Mouse (Mus musculus) right cerebral cortex, postnatal 36 days (tissue): ENCODE results near the gene Edc4.
A peak's percentile ranks its signal among the peaks of the same experiment; 100 is the strongest.
"Not testable (repeated sequence)": the region's sequence is repeated elsewhere in the genome, so short reads cannot be mapped to it uniquely, and the experiment has no call there.

Experiments
- DNase-seq, 2 experiments: peaks; one replicate each; pipeline ENCODE4 v3.0.0; 2022; ENCODE audit warnings: low spot score in 2 of 2, mixed read lengths in 1 of 2

Gene Edc4

DNA sequence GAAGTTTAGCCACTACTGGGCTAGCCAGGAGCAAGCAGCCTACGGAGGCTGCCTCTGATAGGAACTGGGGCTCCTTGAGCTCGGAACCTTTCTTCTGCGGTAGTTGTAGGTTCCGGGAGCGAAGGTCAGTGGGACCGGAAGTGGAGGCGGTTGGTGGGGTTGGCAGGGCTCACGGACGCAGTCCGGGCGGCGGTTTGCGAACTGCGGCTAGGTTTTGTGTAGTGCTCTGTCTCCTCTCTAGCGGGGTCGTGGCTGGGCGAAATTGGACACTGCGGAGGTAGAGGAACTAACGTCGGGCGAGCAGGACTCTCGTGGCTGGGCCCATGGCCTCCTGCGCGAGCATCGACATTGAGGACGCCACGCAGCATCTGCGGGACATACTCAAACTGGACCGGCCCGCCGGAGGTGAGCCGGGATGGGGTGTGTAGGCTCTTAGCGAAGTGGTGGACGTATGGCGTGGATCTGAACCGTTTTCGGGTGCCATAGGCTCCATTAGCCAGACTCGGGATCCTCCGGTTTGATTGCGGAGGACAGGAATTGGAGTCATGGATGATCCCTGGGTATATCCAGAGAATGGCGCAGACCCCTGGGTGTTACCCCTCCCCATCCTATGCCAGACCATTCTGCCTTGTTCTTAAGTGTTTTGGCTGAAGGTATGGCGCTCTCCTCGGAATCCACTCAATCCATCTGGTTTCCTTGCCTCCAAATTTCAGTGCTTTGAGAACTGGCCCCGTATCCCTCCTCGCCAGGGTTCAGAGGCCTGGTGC lies at the start of gene Edc4:
Edc4 (plus strand) TSS at position 128 of the 767 bp plus-strand sequence.
- peak; percentile 58 to 67 for DNase-seq

GRCm38 (mm10) chr8:105833740-105834139 lies 46.9 kb upstream of the Edc4 start:
- not testable (repeated sequence) for DNase-seq

- peak; percentile 34 for DNase-seq
Measured at GRCm38 (mm10) chr8:105835318-105835717, 45.4 kb upstream of the Edc4 start.

DNA sequence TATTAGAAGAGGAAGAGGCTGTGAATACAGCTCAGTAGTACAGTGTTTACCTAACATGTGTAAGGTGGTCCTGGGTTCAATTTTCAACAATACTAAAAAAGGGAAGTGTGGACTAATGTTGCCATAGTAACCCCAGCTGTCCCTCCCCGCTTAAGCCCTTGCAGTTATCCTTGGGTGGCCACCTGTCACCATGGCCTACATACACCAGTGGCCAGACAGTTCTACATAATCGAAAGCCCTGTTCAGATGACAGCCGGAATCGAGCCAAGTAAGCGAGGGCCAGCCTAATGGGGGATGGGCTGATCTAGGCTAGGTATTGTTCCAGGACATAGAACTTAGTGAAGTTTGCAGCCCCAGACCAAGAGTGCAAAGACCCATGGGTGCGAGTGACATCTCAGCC lies 43.7 kb upstream of the Edc4 start:
- no peak for DNase-seq

DNA sequence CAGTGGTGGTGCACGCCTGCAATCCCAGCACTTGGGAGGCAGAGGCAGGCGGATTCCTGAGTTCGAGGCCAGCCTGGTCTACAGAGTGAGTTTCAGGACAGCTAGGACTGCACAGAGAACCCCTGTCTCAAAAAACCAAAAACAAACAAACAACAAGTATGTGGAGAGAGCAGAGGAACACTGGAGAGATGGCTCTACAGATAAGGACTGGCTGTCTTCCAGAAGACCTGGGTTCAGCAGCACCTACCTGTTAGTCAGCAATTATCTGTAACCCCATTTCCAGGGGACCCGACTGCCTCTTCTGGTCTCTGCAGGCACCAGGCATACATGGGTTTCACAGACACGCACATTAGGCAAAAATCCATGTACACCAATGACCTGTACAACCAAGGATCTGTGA lies 41.5 kb upstream of the Edc4 start:
- DNase-seq = no peak

DNA sequence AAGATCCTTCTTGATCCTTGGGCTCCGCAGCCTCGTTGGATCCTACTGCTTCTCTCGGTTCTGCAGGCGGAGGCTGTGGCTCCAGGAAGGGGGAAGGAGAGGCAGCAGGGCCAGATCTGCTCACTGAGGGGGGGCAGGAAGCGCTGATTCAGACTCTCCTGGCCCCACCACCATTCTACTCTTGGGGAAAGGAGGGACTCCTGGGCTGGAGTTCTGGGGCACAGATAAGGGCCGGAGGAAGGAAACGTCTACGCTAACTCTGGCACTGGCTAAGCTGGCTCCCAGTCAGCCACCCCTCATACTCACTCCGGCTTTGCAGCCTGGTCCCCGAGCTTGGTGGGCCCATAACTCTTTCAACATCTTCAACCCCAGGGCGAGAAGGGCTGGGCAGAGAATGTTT lies 34.0 kb upstream of the Edc4 start:
- no peak for DNase-seq

GRCm38 (mm10) chr8:105850014-105850413 lies 30.7 kb upstream of the Edc4 start:
- DNase-seq = no peak

DNA sequence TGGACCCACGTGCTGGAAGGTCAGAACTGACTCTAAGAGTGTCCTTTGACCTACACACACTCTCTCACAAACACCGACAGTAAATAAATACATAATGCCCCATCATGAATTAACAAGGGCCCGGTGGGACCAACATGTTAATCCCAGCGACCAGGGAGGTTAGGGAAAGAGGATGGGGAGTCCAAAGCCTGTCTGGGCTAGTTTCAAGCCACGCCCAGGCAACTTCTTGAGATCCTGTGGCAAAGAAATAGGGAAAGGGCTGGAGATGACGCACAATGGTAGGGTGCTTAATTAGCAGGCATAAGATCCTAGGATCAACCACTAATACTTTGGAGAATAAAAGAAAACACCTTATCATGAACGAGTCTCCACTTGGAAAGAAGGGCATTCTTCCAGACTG lies 30.1 kb upstream of the Edc4 start:
- no peak for DNase-seq

- DNase-seq = peak; percentile 85 to 87
Measured at GRCm38 (mm10) chr8:105851651-105852143, 29.0 kb upstream of the Edc4 start.

- no peak for DNase-seq
Measured at GRCm38 (mm10) chr8:105852146-105852729, 28.4 kb upstream of the Edc4 start.

GRCm38 (mm10) chr8:105853178-105853577 lies 27.5 kb upstream of the Edc4 start, which contains the start of gene Cenpt:
Gene Cenpt, minus strand, starts transcription at chr8:105853278.
- DNase-seq = no peak

- no peak for DNase-seq
Measured at GRCm38 (mm10) chr8:105854303-105854702, 26.4 kb upstream of the Edc4 start.

DNA sequence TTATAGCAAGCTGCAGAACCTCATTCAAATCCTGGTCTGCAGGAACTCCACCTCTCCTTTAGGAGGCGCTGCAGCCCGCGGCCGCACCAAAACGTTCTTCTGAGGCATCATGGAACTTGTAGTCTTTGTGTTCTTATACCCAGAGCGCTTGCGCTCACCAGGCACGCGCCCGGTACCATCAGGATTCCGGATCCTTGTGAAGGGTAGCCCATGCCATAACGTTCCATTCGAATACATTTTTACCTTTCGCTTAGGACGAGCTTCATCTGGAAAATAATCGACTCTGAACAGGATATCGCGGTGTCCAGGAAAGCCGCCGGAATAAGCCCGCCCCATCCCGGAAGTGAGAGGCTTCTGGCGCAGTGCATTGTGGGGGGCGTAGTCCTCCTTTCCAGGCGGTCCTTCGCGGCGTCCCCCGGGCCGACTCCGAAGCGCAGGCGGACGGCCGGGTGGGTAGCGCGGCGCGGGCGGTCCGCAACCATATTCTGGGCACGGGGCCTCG lies 25.9 kb upstream of the Edc4 start, which contains the start of gene Thap11:
Thap11 (plus strand) TSS at position 418 of the 502 bp plus-strand sequence.
- peak; percentile 84 to 88 for DNase-seq

DNA sequence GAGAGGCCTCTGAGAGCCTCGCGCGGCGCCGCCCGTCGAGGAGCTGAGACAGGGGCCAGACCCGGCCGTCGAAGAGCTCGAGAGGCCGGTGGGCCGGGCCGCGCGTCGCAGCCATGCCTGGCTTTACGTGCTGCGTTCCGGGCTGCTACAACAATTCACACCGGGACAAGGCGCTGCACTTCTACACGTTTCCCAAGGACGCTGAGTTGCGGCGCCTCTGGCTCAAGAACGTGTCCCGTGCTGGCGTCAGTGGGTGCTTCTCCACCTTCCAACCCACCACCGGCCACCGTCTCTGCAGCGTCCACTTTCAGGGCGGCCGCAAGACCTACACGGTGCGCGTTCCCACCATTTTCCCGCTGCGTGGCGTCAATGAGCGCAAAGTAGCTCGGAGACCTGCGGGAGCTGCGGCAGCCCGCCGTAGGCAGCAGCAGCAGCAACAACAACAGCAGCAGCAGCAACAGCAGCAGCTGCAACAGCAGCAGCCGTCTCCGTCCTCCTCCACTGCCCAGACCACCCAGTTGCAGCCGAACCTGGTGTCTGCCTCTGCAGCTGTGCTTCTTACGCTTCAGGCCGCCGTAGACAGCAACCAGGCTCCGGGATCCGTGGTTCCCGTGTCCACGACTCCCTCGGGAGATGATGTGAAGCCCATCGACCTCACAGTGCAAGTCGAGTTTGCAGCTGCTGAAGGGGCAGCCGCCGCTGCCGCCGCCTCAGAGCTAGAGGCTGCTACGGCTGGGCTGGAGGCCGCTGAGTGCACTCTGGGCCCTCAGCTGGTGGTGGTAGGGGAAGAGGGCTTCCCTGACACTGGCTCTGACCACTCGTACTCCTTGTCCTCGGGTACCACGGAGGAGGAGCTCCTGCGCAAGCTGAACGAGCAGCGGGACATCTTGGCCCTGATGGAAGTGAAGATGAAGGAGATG lies 25.2 kb upstream of the Edc4 start:
- peak; percentile 44 to 49 for DNase-seq

DNA sequence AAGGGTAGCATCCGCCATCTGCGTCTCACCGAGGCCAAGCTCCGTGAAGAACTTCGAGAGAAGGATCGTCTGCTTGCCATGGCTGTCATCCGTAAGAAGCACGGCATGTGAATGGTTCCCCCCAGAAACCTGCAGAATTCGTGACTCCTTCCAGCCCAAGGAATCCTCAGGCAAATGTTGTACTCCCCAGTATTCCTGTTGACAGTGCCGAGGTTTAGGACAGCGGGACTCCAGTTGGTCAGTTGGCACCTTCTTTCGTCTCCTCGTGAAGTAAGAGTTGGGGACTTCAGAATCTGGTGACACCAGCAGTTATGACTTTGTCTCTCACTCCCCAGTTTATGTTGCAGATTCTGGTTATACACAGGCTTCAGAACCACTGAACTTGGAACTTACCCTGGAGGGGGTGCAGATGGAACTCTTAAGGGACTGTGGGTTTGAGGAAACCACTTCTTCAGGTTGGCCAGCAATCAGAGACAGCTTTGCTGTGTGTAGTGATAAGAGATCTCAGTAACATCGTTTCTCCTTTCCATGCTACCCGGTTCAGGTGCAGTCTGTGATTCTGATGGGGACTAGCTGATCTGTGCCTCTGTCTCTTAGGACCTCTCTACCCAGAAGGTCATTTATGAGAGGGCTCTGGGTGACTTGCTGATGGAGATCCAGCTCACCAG lies 24.4 kb upstream of the Edc4 start:
- DNase-seq = no peak

DNA sequence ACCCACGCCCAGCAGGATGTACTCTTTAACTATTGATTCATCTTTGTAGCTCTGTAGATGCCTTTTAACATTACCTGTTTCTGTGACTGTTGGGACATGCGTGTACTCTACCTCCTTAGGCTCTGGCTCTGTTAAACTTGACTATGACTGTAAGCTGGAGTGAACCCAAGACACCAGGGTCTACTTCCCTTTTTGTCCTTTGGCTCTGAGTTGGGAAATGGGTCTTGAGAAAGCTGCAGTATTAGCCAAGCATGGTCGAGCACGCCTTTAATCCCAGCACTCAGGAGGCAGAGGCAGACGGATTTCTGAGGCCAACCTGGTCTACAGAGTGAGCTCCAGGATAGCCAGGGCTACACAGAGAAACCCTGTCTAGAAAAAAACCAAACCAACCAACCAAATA lies 22.2 kb upstream of the Edc4 start:
- no peak for DNase-seq

DNA sequence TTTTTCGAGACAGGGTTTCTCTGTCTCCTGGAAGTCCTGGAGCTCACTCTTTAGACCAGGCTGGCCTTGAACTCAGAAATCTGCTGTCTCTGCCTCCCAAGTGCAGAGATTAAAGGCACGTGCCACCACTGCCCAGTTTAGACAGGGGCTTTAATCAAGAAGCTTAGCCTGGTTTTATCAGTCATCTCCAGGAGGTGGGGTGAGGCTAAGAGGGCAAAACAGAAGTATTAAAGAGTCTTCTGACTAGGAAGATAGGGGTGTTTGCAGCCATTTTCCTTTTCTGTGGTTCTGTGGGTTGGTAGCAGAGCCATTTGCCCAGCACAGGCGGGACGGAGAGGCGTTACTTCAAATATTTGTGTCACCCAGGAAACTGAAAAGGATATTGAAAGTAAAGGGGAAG lies 21.4 kb upstream of the Edc4 start:
- DNase-seq = no peak

DNA sequence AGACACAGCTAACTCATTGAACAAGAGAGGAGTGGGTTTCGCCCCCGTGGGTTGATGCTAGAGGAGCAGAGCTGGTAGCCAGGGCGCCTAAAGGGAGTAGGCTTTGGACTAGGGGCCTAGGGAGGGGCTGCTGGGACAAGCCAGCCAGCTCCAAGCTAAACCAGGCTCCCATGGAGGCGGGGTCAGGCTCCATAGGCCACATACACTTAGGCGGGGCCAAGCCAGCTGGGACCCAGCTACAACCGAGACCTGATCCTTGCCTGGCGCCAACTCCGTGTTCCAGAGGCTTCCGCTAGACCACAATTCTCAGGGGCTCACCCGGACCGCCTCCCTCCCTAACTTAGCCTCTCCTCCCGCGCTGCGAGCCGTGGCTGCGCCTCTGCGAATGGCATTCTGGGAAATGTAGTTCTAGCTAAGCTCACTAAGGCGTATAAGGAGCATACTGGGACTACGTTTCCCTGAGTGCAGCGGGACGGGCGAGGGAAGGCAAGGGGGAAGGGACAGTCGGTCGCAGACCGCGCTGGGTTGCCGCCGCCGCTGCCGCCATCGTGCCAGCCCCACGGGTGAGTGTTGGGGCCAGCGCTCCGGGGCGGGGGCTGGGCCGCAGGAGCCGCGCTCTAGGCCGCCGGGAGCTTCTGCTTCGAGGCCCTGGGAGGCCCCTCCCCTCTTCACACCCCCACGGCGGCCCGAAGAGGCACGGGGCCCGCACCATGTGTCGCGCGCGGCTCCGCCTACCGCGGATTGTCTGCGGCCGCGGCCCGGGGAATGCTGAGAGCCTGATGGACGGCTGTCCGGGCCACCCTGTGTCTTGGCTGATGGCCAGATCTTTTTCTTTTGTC lies 20.3 kb upstream of the Edc4 start, which contains the start of gene Nutf2:
Nutf2 (plus strand) TSS at position 438 of the 839 bp plus-strand sequence.
- peak; percentile 93 to 95 for DNase-seq

DNA sequence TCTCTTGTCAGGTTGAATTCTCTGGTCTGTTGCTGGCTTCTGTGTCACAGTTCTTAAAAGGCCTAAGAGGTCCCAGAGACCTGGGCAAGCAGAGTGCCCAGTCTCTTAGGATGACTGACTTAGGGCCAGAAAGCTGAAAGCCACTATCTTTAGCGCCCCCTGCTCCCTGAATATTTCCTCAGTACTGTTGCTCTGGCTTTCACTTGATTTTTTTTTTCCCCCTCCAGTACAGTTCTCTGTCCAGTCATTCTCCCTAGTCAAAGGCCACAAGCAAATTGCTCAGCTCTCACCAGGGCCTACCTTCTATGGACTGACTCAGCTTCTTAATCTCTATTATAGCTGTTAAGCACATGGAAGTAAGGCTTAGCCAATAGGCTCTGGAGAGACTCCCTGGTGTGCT lies 18.7 kb upstream of the Edc4 start:
- DNase-seq = no peak

GRCm38 (mm10) chr8:105866364-105867029 lies 14.2 kb upstream of the Edc4 start:
- no peak for DNase-seq
